Mouse (Mus musculus): Measurements from ENCODE around the gene Isoc2b. TPM values are rescaled to one million over a fixed set of nuclear protein-coding genes. Genes with fewer than 3 reads are reported as not detected.
"Not testable (repeated sequence)": the region's sequence is repeated elsewhere in the genome, so short reads cannot be mapped to it uniquely, and the experiment has no call there.

The Isoc2b gene
- polyA plus RNA-seq, 1 experiment from 2014 or later = 2.5 TPM

GRCm38 (mm10) chr7:4812303-4813104 is 57.6 kb downstream of the Isoc2b start, which contains the start of gene Ube2s:
Gene Ube2s, minus strand, starts transcription at chr7:4812590.
- ATAC-seq (ENCODE audit: insufficient read depth, low FRiP score, low TSS enrichment) (peak; percentile 99), DNase-seq (ENCODE audit: low spot score) (peak; percentile 99)
- H3K27ac ChIP-seq (ENCODE audit: low read depth, low read length) = peak within 1 kb of the TSS; percentile 88
- H3K36me3 ChIP-seq (ENCODE audit: control insufficient read depth, insufficient read depth, low read length) = peaks cover 5% of the 10 kb centered on the region
- H3K9me3 ChIP-seq (ENCODE audit: control insufficient read depth, low read length) = no peaks in the 10 kb centered on the region
- peak within 1 kb of the TSS; percentile 71 for H3K4me2 ChIP-seq (ENCODE audit: low read depth)
- peaks cover 8% of the 10 kb centered on the region for H3K4me1 ChIP-seq (ENCODE audit: control insufficient read depth, insufficient read depth, low read length)
- peak within 1 kb of the TSS; percentile 99 for H3K4me3 ChIP-seq (ENCODE audit: low read depth, low read length)
- under 1% methylated on average over 59 of the region's 62 CpGs for WGBS
- H3K27me3 ChIP-seq (ENCODE audit: control insufficient read depth, insufficient read depth, low read length) = no peaks in the 10 kb centered on the region
- peak within 1 kb of the TSS; percentile 97 for H3K9ac ChIP-seq (ENCODE audit: low read length)

GRCm38 (mm10) chr7:4811842-4812302 is 58.2 kb downstream of the Isoc2b start:
- Histone ChIP-seq H3K27me3 (ENCODE audit: control insufficient read depth, insufficient read depth, low read length) (no peaks in the 10 kb centered on the region), H3K4me2 (ENCODE audit: low read depth) (peak overlapping the region; percentile 71), H3K9me3 (ENCODE audit: control insufficient read depth, low read length) (no peaks in the 10 kb centered on the region), H3K36me3 (ENCODE audit: control insufficient read depth, insufficient read depth, low read length) (peaks cover 9% of the 10 kb centered on the region), H3K9ac (ENCODE audit: low read length) (peak overlapping the region; percentile 97), H3K4me3 (ENCODE audit: low read depth, low read length) (peak overlapping the region; percentile 99), H3K27ac (ENCODE audit: low read depth, low read length) (peak overlapping the region; percentile 88), H3K4me1 (ENCODE audit: control insufficient read depth, insufficient read depth, low read length) (peaks cover 8% of the 10 kb centered on the region)
- DNase-seq (ENCODE audit: low spot score) = peak; percentile 67
- no peak; the same call in 1 of the 2 replicates for ATAC-seq (ENCODE audit: insufficient read depth, low FRiP score, low TSS enrichment)
- WGBS = 1% methylated on average over 23 of the region's 36 CpGs

- H3K9me3 ChIP-seq (ENCODE audit: control insufficient read depth, low read length); H3K27me3 ChIP-seq (ENCODE audit: control insufficient read depth, insufficient read depth, low read length); H3K4me1 ChIP-seq (ENCODE audit: control insufficient read depth, insufficient read depth, low read length); ATAC-seq (ENCODE audit: insufficient read depth, low FRiP score, low TSS enrichment); H3K27ac ChIP-seq (ENCODE audit: low read depth, low read length); DNase-seq (ENCODE audit: low spot score): not testable (repeated sequence)
- Histone ChIP-seq H3K4me2 (ENCODE audit: low read depth) (peak overlapping the region; percentile 71), H3K4me3 (ENCODE audit: low read depth, low read length) (peak overlapping the region; percentile 99), H3K9ac (ENCODE audit: low read length) (peak overlapping the region; percentile 97), H3K36me3 (ENCODE audit: control insufficient read depth, insufficient read depth, low read length) (peaks cover 13% of the 10 kb centered on the region)
- WGBS = 45% methylated on average over 10 of the region's 10 CpGs
Measured at GRCm38 (mm10) chr7:4811131-4811530, 58.9 kb downstream of the Isoc2b start.

GRCm38 (mm10) chr7:4806716-4807115 is 63.3 kb downstream of the Isoc2b start:
- H3K27ac ChIP-seq (ENCODE audit: low read depth, low read length) = no peak overlapping the region
- H3K9me3 ChIP-seq (ENCODE audit: control insufficient read depth, low read length) = no peaks in the 10 kb centered on the region
- 90% methylated on average over 7 of the region's 7 CpGs for WGBS
- no peak overlapping the region for H3K4me2 ChIP-seq (ENCODE audit: low read depth)
- no peaks in the 10 kb centered on the region for H3K27me3 ChIP-seq (ENCODE audit: control insufficient read depth, insufficient read depth, low read length)
- peaks cover 13% of the 10 kb centered on the region for H3K36me3 ChIP-seq (ENCODE audit: control insufficient read depth, insufficient read depth, low read length)
- H3K4me3 ChIP-seq (ENCODE audit: low read depth, low read length) = no peak overlapping the region
- ATAC-seq (ENCODE audit: insufficient read depth, low FRiP score, low TSS enrichment) = no peak
- H3K9ac ChIP-seq (ENCODE audit: low read length) = no peak overlapping the region
- no peak for DNase-seq (ENCODE audit: low spot score)
- H3K4me1 ChIP-seq (ENCODE audit: control insufficient read depth, insufficient read depth, low read length) = peaks cover 5% of the 10 kb centered on the region; the same call in 1 of the 2 replicates

GRCm38 (mm10) chr7:4802247-4802646 is 67.8 kb downstream of the Isoc2b start:
- no peaks in the 10 kb centered on the region for H3K9me3 ChIP-seq (ENCODE audit: control insufficient read depth, low read length)
- H3K36me3 ChIP-seq (ENCODE audit: control insufficient read depth, insufficient read depth, low read length) = peaks cover 12% of the 10 kb centered on the region
- DNase-seq (ENCODE audit: low spot score) (no peak), ATAC-seq (ENCODE audit: insufficient read depth, low FRiP score, low TSS enrichment) (no peak)
- H3K4me2 ChIP-seq (ENCODE audit: low read depth) = no peak overlapping the region
- no peak overlapping the region for H3K4me3 ChIP-seq (ENCODE audit: low read depth, low read length)
- H3K4me1 ChIP-seq (ENCODE audit: control insufficient read depth, insufficient read depth, low read length) = no peaks in the 10 kb centered on the region
- no peak overlapping the region for H3K27ac ChIP-seq (ENCODE audit: low read depth, low read length)
- H3K27me3 ChIP-seq (ENCODE audit: control insufficient read depth, insufficient read depth, low read length) = no peaks in the 10 kb centered on the region
- no peak overlapping the region for H3K9ac ChIP-seq (ENCODE audit: low read length)

- ATAC-seq (ENCODE audit: insufficient read depth, low FRiP score, low TSS enrichment) (no peak), DNase-seq (ENCODE audit: low spot score) (peak; percentile 39)
- WGBS = 73% methylated on average over 7 of the region's 7 CpGs
- Histone ChIP-seq H3K27me3 (ENCODE audit: control insufficient read depth, insufficient read depth, low read length) (no peaks in the 10 kb centered on the region), H3K4me3 (ENCODE audit: low read depth, low read length) (no peak overlapping the region), H3K4me2 (ENCODE audit: low read depth) (no peak overlapping the region), H3K36me3 (ENCODE audit: control insufficient read depth, insufficient read depth, low read length) (peaks cover 16% of the 10 kb centered on the region), H3K27ac (ENCODE audit: low read depth, low read length) (no peak overlapping the region), H3K9ac (ENCODE audit: low read length) (no peak overlapping the region), H3K9me3 (ENCODE audit: control insufficient read depth, low read length) (no peaks in the 10 kb centered on the region), H3K4me1 (ENCODE audit: control insufficient read depth, insufficient read depth, low read length) (peaks cover 9% of the 10 kb centered on the region)
Measured at GRCm38 (mm10) chr7:4795767-4796433, 74.2 kb downstream of the Isoc2b start.

Other genes starting within 250 kb of the Isoc2b start
- 1.5 and 2.1 TPM in 2 replicates for gene Tmem86b, start 238.8 kb downstream of the Isoc2b start, polyA plus RNA-seq (2014; fragmentation: Nextera tagmentation; extraction: Ambion mirVana)
- gene Ppp6r1, start 211.2 kb downstream of the Isoc2b start, polyA plus RNA-seq (2014; fragmentation: Nextera tagmentation; extraction: Ambion mirVana) = 6.0 and 6.7 TPM in 2 replicates
- 108 and 120 TPM in 2 replicates for gene Hspbp1, start 185.2 kb downstream of the Isoc2b start, polyA plus RNA-seq (2014; fragmentation: Nextera tagmentation; extraction: Ambion mirVana)
- 2.7 and 3.4 TPM in 2 replicates for gene Brsk1, start 179.7 kb downstream of the Isoc2b start, polyA plus RNA-seq (2014; fragmentation: Nextera tagmentation; extraction: Ambion mirVana)
- 0.17 TPM in 1 of 2 replicates, not detected in the other for gene Tmem150b, start 145.0 kb downstream of the Isoc2b start, polyA plus RNA-seq (2014; fragmentation: Nextera tagmentation; extraction: Ambion mirVana)
- gene Kmt5c, start 130.1 kb downstream of the Isoc2b start, polyA plus RNA-seq (2014; fragmentation: Nextera tagmentation; extraction: Ambion mirVana) = 80.6 and 87.0 TPM in 2 replicates
- 23.0 and 27.0 TPM in 2 replicates for gene Cox6b2, start 117.2 kb downstream of the Isoc2b start, polyA plus RNA-seq (2014; fragmentation: Nextera tagmentation; extraction: Ambion mirVana)
- gene Fam71e2, start 99.0 kb downstream of the Isoc2b start, polyA plus RNA-seq (2014; fragmentation: Nextera tagmentation; extraction: Ambion mirVana) = not detected in 2 replicates
- 0.16 TPM in 1 of 2 replicates, not detected in the other for gene Il11, start 87.4 kb downstream of the Isoc2b start, polyA plus RNA-seq (2014; fragmentation: Nextera tagmentation; extraction: Ambion mirVana)
- gene Tmem190, start 87.3 kb downstream of the Isoc2b start, polyA plus RNA-seq (2014; fragmentation: Nextera tagmentation; extraction: Ambion mirVana) = not detected in 2 replicates
- gene Tmem238, start 80.6 kb downstream of the Isoc2b start, polyA plus RNA-seq (2014; fragmentation: Nextera tagmentation; extraction: Ambion mirVana) = 1.7 and 2.2 TPM in 2 replicates
- gene Rpl28, start 77.4 kb downstream of the Isoc2b start, polyA plus RNA-seq (2014; fragmentation: Nextera tagmentation; extraction: Ambion mirVana) = 157 and 169 TPM in 2 replicates
- 422 and 471 TPM in 2 replicates for gene Ube2s, start 57.7 kb downstream of the Isoc2b start, polyA plus RNA-seq (2014; fragmentation: Nextera tagmentation; extraction: Ambion mirVana)
- 3.1 and 3.2 TPM in 2 replicates for gene Shisa7, start 25.6 kb downstream of the Isoc2b start, polyA plus RNA-seq (2014; fragmentation: Nextera tagmentation; extraction: Ambion mirVana)
- gene Isoc2a, start 6.9 kb upstream of the Isoc2b start, polyA plus RNA-seq (2014; fragmentation: Nextera tagmentation; extraction: Ambion mirVana) = 0.49 and 0.82 TPM in 2 replicates
- 0.29 TPM in 1 of 2 replicates, not detected in the other for gene Gm36210, start 36.3 kb upstream of the Isoc2b start, polyA plus RNA-seq (2014; fragmentation: Nextera tagmentation; extraction: Ambion mirVana)
- gene Zfp628, start 45.0 kb upstream of the Isoc2b start, polyA plus RNA-seq (2014; fragmentation: Nextera tagmentation; extraction: Ambion mirVana) = 3.5 and 3.8 TPM in 2 replicates
- 6.4 and 7.1 TPM in 2 replicates for gene Nat14, start 51.8 kb upstream of the Isoc2b start, polyA plus RNA-seq (2014; fragmentation: Nextera tagmentation; extraction: Ambion mirVana)
- 2.8 and 3.3 TPM in 2 replicates for gene Ssc5d, start 55.5 kb upstream of the Isoc2b start, polyA plus RNA-seq (2014; fragmentation: Nextera tagmentation; extraction: Ambion mirVana)
- not detected in 2 replicates for gene Sbk2, start 94.1 kb upstream of the Isoc2b start, polyA plus RNA-seq (2014; fragmentation: Nextera tagmentation; extraction: Ambion mirVana)
- 0.09 TPM in 1 of 2 replicates, not detected in the other for gene Sbk3, start 100.9 kb upstream of the Isoc2b start, polyA plus RNA-seq (2014; fragmentation: Nextera tagmentation; extraction: Ambion mirVana)
- gene Zfp579, start 125.9 kb upstream of the Isoc2b start, polyA plus RNA-seq (2014; fragmentation: Nextera tagmentation; extraction: Ambion mirVana) = 41.6 and 47.8 TPM in 2 replicates
- 7.8 and 10.1 TPM in 2 replicates for gene Zfp524, start 144.2 kb upstream of the Isoc2b start, polyA plus RNA-seq (2014; fragmentation: Nextera tagmentation; extraction: Ambion mirVana)
- 50.2 and 50.6 TPM in 2 replicates for gene Fiz1, start 144.4 kb upstream of the Isoc2b start, polyA plus RNA-seq (2014; fragmentation: Nextera tagmentation; extraction: Ambion mirVana)
- gene Gm44973, start 145.2 kb upstream of the Isoc2b start, polyA plus RNA-seq (2014; fragmentation: Nextera tagmentation; extraction: Ambion mirVana) = 0.36 and 1.1 TPM in 2 replicates
- 5.5 and 5.6 TPM in 2 replicates for gene Zfp865, start 150.1 kb upstream of the Isoc2b start, polyA plus RNA-seq (2014; fragmentation: Nextera tagmentation; extraction: Ambion mirVana)
- gene Ccdc106, start 150.3 kb upstream of the Isoc2b start, polyA plus RNA-seq (2014; fragmentation: Nextera tagmentation; extraction: Ambion mirVana) = 6.4 and 8.3 TPM in 2 replicates
- gene 4632433K11Rik, start 163.9 kb upstream of the Isoc2b start, polyA plus RNA-seq (2014; fragmentation: Nextera tagmentation; extraction: Ambion mirVana) = 0.50 TPM in 1 of 2 replicates, not detected in the other
- gene Zfp784, start 168.2 kb upstream of the Isoc2b start, polyA plus RNA-seq (2014; fragmentation: Nextera tagmentation; extraction: Ambion mirVana) = 2.7 and 3.2 TPM in 2 replicates
- 42.3 and 48.9 TPM in 2 replicates for gene Zfp580, start 181.3 kb upstream of the Isoc2b start, polyA plus RNA-seq (2014; fragmentation: Nextera tagmentation; extraction: Ambion mirVana)
- gene U2af2, start 191.9 kb upstream of the Isoc2b start, polyA plus RNA-seq (2014; fragmentation: Nextera tagmentation; extraction: Ambion mirVana) = 167 and 186 TPM in 2 replicates
- gene Epn1, start 210.0 kb upstream of the Isoc2b start, polyA plus RNA-seq (2014; fragmentation: Nextera tagmentation; extraction: Ambion mirVana) = 64.8 and 67.4 TPM in 2 replicates
- gene Rfpl4, start 246.7 kb upstream of the Isoc2b start, polyA plus RNA-seq (2014; fragmentation: Nextera tagmentation; extraction: Ambion mirVana) = not detected in 2 replicates